Comparison of ENCODE assay signal across 9 mouse cellular contexts in the genomic region with DNA sequence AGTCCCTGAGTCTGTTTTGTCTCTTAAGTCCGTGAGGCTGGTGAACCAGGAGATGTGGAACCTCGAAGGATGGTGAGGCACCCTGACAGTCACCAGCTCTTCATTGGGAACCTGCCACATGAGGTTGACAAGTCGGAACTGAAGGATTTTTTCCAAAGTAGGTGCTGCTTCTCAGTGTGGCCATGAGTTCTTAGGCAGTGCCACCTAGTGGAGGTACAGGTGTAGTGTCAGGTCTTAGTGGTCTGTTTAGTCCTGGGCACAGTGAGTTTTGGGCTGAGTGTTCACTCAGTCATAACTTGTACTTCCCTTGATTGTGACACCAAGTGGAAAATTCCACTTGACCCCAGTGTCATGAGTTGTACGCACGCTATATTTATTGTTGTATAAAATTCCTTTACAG. TPM values are rescaled to one million over a fixed set of nuclear protein-coding genes. Genes with fewer than 3 reads are reported as not detected.
DNase-seq lines count a peak whose midpoint lies in the region; ATAC-seq and TF ChIP-seq lines count a peak whose summit lies in the region.
"Had no signal": no experiment of that assay in that cellular context is flagged by ENCODE, and none has a peak within 500 bp of the region (broad histone marks: within the 10 kb centered on the region; RNA-seq: fewer than 3 reads in every experiment).

No protein-coding gene starts in this region.

- H3K36me3 ChIP-seq in forebrain, embryonic 14.5 days (ENCODE audit: control insufficient read depth, insufficient read depth, low read length): peaks cover 89% of the 10 kb centered on the region
- peaks cover 96% of the 10 kb centered on the region for H3K36me3 ChIP-seq in forebrain, embryonic 13.5 days (ENCODE audit: poor library complexity, severe bottlenecking)
- peaks cover 58% of the 10 kb centered on the region for H3K36me3 ChIP-seq in stomach, embryonic 15.5 days

- peak; percentile 71 for DNase-seq in forebrain, embryonic 14.5 days (ENCODE audit: low spot score)
- DNase-seq in ES-CJ7 (ENCODE audit: low read depth, low spot score): peak; percentile 86
- DNase-seq in cerebellum, adult 2 months: peak; percentile 36 to 39
- peak; percentile 20 to 25 for DNase-seq in heart, postnatal 36 days
- peak; percentile 39 to 40 for DNase-seq in left cerebral cortex, adult 18-20 months (ENCODE audit: low spot score in 2 of 2)
- DNase-seq in mesoderm, embryonic 11.5 days (ENCODE audit: low read depth, low spot score): peak; percentile 64

- 72% methylated on average over 5 of the region's 5 CpGs for WGBS in forebrain, embryonic 14.5 days
- WGBS in forebrain, embryonic 13.5 days: 67% methylated on average over 5 of the region's 5 CpGs
- 50% methylated on average over 5 of the region's 5 CpGs for WGBS in cerebellum, adult 2 months
- WGBS in stomach, embryonic 15.5 days: 52% methylated on average over 5 of the region's 5 CpGs

- H3K4me3 ChIP-seq in forebrain, embryonic 14.5 days (ENCODE audit: low read depth, low read length): no peak overlapping the region
- no peak overlapping the region for H3K4me3 ChIP-seq in forebrain, embryonic 13.5 days
- H3K4me3 ChIP-seq in cerebellum, adult 2 months (replicated peaks; ENCODE audit: insufficient read depth, low read depth, low read length): no peak overlapping the region
- no peak overlapping the region for H3K4me3 ChIP-seq in stomach, embryonic 15.5 days (replicated peaks)

- no peaks in the 10 kb centered on the region for H3K9me3 ChIP-seq in forebrain, embryonic 14.5 days (replicated peaks; ENCODE audit: control insufficient read depth, low read length)
- H3K9me3 ChIP-seq in forebrain, embryonic 13.5 days (replicated peaks): no peaks in the 10 kb centered on the region
- no peaks in the 10 kb centered on the region for H3K9me3 ChIP-seq in stomach, embryonic 15.5 days
- H3K9me3 ChIP-seq: megakaryocyte, embryonic 14.5 days had no signal

- no peak for TF ChIP-seq POLR2A in cerebellum, adult 2 months (IDR thresholded peaks at IDR 0.05; ENCODE audit: borderline replicate concordance, insufficient read depth, low read length)

- H3K27me3 ChIP-seq in forebrain, embryonic 14.5 days (replicated peaks; ENCODE audit: control insufficient read depth, insufficient read depth, low read length): no peaks in the 10 kb centered on the region
- H3K27me3 ChIP-seq in forebrain, embryonic 13.5 days: no peaks in the 10 kb centered on the region
- H3K27me3 ChIP-seq in cerebellum, adult 2 months (ENCODE audit: control insufficient read depth, insufficient read depth, low read length): no peaks in the 10 kb centered on the region
- no peaks in the 10 kb centered on the region for H3K27me3 ChIP-seq in stomach, embryonic 15.5 days (replicated peaks)
- H3K27me3 ChIP-seq: megakaryocyte, embryonic 14.5 days had no signal

- H3K4me1 ChIP-seq in forebrain, embryonic 14.5 days (ENCODE audit: control insufficient read depth, insufficient read depth, low read length): no peaks in the 10 kb centered on the region
- H3K4me1 ChIP-seq in forebrain, embryonic 13.5 days: no peaks in the 10 kb centered on the region
- no peaks in the 10 kb centered on the region for H3K4me1 ChIP-seq in cerebellum, adult 2 months (ENCODE audit: control insufficient read depth, insufficient read depth, low read length)
- H3K4me1 ChIP-seq in stomach, embryonic 15.5 days: no peaks in the 10 kb centered on the region

- intact Hi-C loops in heart, postnatal 36 days (cut with DNase I): no loop called here

- no peak overlapping the region for H3K27ac ChIP-seq in forebrain, embryonic 14.5 days (ENCODE audit: low read depth, low read length)
- no peak overlapping the region for H3K27ac ChIP-seq in forebrain, embryonic 13.5 days
- H3K27ac ChIP-seq in cerebellum, adult 2 months (ENCODE audit: insufficient read depth, low read length): no peak overlapping the region
- no peak overlapping the region for H3K27ac ChIP-seq in stomach, embryonic 15.5 days

- peak; percentile 74 for ATAC-seq in forebrain, embryonic 14.5 days
- ATAC-seq in forebrain, embryonic 13.5 days: no peak
- peak; percentile 56; the same call in 1 of the 2 replicates for ATAC-seq in stomach, embryonic 15.5 days (ENCODE audit: insufficient read depth, low FRiP score, low read depth)

- H3K9ac ChIP-seq in forebrain, embryonic 14.5 days (ENCODE audit: low read length): no peak overlapping the region
- no peak overlapping the region for H3K9ac ChIP-seq in forebrain, embryonic 13.5 days
- H3K9ac ChIP-seq in stomach, embryonic 15.5 days: no peak overlapping the region

- TF ChIP-seq CTCF in cerebellum, adult 2 months (IDR thresholded peaks at IDR 0.05; ENCODE audit: borderline replicate concordance, insufficient read depth, low read depth, low read length): peak; percentile 79

- no peak overlapping the region for H3K4me2 ChIP-seq in forebrain, embryonic 14.5 days (ENCODE audit: low read length)
- H3K4me2 ChIP-seq in forebrain, embryonic 13.5 days: no peak overlapping the region
- no peak overlapping the region for H3K4me2 ChIP-seq in stomach, embryonic 15.5 days

RNA-seq across cellular contexts. Expression of a gene that starts 28.4 kb away (rescaled TPM):
- polyA plus RNA-seq in forebrain, embryonic 14.5 days (2014; fragmentation: Nextera tagmentation; extraction: Ambion mirVana): 141 and 146 TPM in 2 replicates
- polyA plus RNA-seq in forebrain, embryonic 13.5 days (2015; fragmentation: Nextera tagmentation; extraction: Ambion mirVana): 182 and 199 TPM in 2 replicates
- 21.3 and 22.8 TPM in 2 replicates for polyA plus RNA-seq in cerebellum, adult 2 months (2012; rRNA removed)
- 10 to 100 TPM; 38.8 to 39.0 TPM for total RNA-seq in heart, postnatal 36 days (2021)
- 10 to 100 TPM; 34.4 to 35.7 TPM for total RNA-seq in left cerebral cortex, adult 18-20 months (2021)
- 145 and 163 TPM in 2 replicates for polyA plus RNA-seq in stomach, embryonic 15.5 days (2015; fragmentation: Nextera tagmentation; extraction: Ambion mirVana)

RNA-seq across cellular contexts. Expression of a gene that starts 36.8 kb away (rescaled TPM):
- polyA plus RNA-seq in forebrain, embryonic 14.5 days (2014; fragmentation: Nextera tagmentation; extraction: Ambion mirVana): 238 and 292 TPM in 2 replicates
- polyA plus RNA-seq in forebrain, embryonic 13.5 days (2015; fragmentation: Nextera tagmentation; extraction: Ambion mirVana): 260 and 278 TPM in 2 replicates
- 203 and 218 TPM in 2 replicates for polyA plus RNA-seq in cerebellum, adult 2 months (2012; rRNA removed)
- 100 to 1,000 TPM; 117 to 124 TPM for total RNA-seq in heart, postnatal 36 days (2021)
- 100 to 1,000 TPM in 1 of 2 experiments, 10 to 100 TPM in 1; 84.3 to 103 TPM for total RNA-seq in left cerebral cortex, adult 18-20 months (2021)
- polyA plus RNA-seq in stomach, embryonic 15.5 days (2015; fragmentation: Nextera tagmentation; extraction: Ambion mirVana): 385 and 409 TPM in 2 replicates

Comparison
In these comparisons a context has a peak if more than half of its experiments do, and no peak if none do; other contexts are left out.
1. DNase-seq: peak in every context shown above with its lines; median percentile 86 in ES-CJ7; 71 in forebrain, embryonic 14.5 days; 64 in mesoderm, embryonic 11.5 days; 40 in left cerebral cortex, adult 18-20 months; 38 in cerebellum, adult 2 months; 22 in heart, postnatal 36 days.